Mouse (Mus musculus) kidney, embryonic 15.5 days (tissue): Measurements from ENCODE around the gene Dennd1b. TPM values are rescaled to one million over a fixed set of nuclear protein-coding genes. Genes with fewer than 3 reads are reported as not detected.

Experiments
- ATAC-seq: fragments of 200-750 bp; cut with Nextera tagmentation; replicated peaks from 2 replicates; pipeline ENCODE4 v1.8.0; 2017; ENCODE audit warnings: moderate TSS enrichment; ENCODE audit not compliant: low FRiP score
- H3K27ac ChIP-seq: fragments of 300-500 bp; sonication (generic); 2 replicates; pipeline ENCODE4 v1.5.1; 2015; ENCODE audit warnings: mild to moderate bottlenecking, inconsistent platforms
- H3K27me3 ChIP-seq: fragments of 300-500 bp; sonication (generic); 2 replicates; pipeline ENCODE4 v1.6.1; 2015; ENCODE audit warnings: inconsistent platforms
- H3K36me3 ChIP-seq: fragments of 300-500 bp; sonication (generic); 2 replicates; pipeline ENCODE4 v1.6.1; 2015; ENCODE audit warnings: inconsistent platforms
- H3K4me1 ChIP-seq: fragments of 300-500 bp; sonication (generic); 2 replicates; pipeline ENCODE4 v1.6.1; 2015; ENCODE audit warnings: inconsistent platforms
- H3K4me2 ChIP-seq: fragments of 300-500 bp; sonication (generic); 2 replicates; pipeline ENCODE4 v1.6.1; 2015; ENCODE audit warnings: moderate library complexity, mild to moderate bottlenecking, inconsistent platforms
- H3K4me3 ChIP-seq: fragments of 300-500 bp; sonication (generic); replicated peaks from 2 replicates; pipeline ENCODE4 v1.5.1; 2015; ENCODE audit warnings: mild to moderate bottlenecking, inconsistent platforms
- H3K9ac ChIP-seq: fragments of 300-500 bp; sonication (generic); 2 replicates; pipeline ENCODE4 v1.6.1; 2015; ENCODE audit warnings: mild to moderate bottlenecking, inconsistent platforms
- H3K9me3 ChIP-seq: fragments of 300-500 bp; sonication (generic); replicated peaks from 2 replicates; pipeline ENCODE4 v1.6.1; 2016; ENCODE audit warnings: inconsistent platforms
- WGBS: fragments of 180-500 bp; shearing (Covaris S2); methylation state at CpG from one replicate; pipeline ENCODE4 v1.1.7; 2015; ENCODE audit warnings: mixed read lengths; 5-methylcytosine and 5-hydroxymethylcytosine counted together
- polyA plus RNA-seq: library from polyadenylated mRNA; unstranded; fragments of >200 nt; fragmentation: Nextera tagmentation; extraction: Ambion mirVana; gene quantifications from 2 replicates; pipeline ENCODE4 v1.2.1, GENCODE M21; 2015

Gene Dennd1b
- polyA plus RNA-seq, 1 experiment from 2014 or later, result 8.2 TPM

DNA sequence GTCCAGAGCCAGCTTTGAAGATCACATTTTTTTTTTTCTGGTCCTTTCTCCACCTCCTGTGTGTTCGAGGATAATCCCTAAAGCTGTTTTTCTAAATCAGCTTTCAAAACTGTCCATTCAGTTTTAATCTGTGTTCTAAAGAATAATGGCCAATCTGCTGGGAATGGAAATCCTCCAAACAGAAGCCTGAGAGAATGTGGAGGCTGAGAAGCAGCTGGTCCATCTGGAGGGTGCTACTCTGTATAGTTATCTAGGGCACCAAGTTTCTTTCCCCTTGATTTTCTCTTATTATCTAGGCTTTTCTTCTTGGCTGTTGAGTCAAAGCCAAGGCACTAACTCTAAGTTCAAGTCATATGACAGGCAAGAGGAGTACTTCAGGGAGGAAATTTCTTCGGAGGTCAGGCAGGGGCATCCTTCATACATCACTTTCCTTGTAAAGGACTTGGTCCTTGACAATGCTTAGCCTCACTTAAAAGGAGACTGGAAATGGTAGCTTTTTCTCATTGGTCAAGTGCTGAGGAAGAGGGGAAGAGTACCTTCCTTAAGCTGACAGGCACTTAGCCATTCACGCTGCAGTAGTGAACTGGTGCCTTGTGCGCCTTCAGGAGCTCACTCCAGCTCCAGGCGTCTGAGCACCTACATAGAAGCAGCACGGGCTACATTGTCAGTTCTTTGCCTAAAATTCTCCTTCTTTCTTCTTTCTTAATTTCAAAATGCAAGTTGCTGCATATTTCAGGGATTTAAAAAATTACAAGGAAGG is 32.6 kb downstream of the Dennd1b start:
- Histone ChIP-seq H3K36me3 (no peaks in the 10 kb centered on the region), H3K4me1 (0 out of 2 replicates have a peak, but pooled peaks cover 3% of the 10 kb centered on the region), H3K4me3 (no peak overlapping the region), H3K4me2 (no peak overlapping the region), H3K27ac (no peak overlapping the region), H3K9me3 (no peaks in the 10 kb centered on the region), H3K9ac (no peak overlapping the region), H3K27me3 (no peaks in the 10 kb centered on the region)
- 82% methylated on average over 6 of the region's 6 CpGs for WGBS
- no peak for ATAC-seq

DNA sequence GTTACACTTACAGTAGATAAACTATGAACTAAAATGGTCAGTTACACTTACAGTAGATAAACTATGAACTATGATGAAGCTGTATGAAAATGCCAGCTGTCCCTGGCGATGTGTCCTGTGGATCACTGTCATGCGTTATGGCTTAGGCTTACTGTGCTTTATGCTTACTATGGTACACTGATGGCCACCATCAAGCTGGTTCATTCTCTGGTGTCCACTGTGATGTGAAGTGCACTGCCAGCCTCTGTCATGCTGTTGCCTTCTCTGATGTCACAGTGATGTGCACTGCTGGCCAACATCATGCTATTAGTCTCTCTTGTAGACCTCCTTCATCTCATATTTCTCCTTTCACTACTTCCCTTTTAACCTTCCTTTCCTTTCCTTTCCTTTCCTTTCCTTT is 33.4 kb downstream of the Dennd1b start:
- WGBS, result 98% methylated on average over 2 of the region's 2 CpGs
- no peaks in the 10 kb centered on the region for H3K27me3 ChIP-seq
- no peak for ATAC-seq

GRCm38 (mm10) chr1:139000675-139001379 is 37.6 kb downstream of the Dennd1b start:
- no peaks in the 10 kb centered on the region for H3K27me3 ChIP-seq
- H3K27ac ChIP-seq, result no peak overlapping the region
- ATAC-seq, result no peak
- H3K36me3 ChIP-seq, result no peaks in the 10 kb centered on the region
- WGBS, result 58% methylated on average over 9 of the region's 9 CpGs
- no peak overlapping the region for H3K4me2 ChIP-seq
- no peaks in the 10 kb centered on the region for H3K9me3 ChIP-seq
- no peak overlapping the region for H3K9ac ChIP-seq
- no peak overlapping the region for H3K4me3 ChIP-seq
- no peaks in the 10 kb centered on the region for H3K4me1 ChIP-seq

More for the DNA sequence above, 33.4 kb downstream of the Dennd1b start:
- H3K4me1 ChIP-seq, result 0 out of 2 replicates have a peak, but pooled peaks cover 3% of the 10 kb centered on the region
- no peak overlapping the region for H3K4me2 ChIP-seq
- H3K9ac ChIP-seq, result no peak overlapping the region
- H3K9me3 ChIP-seq, result no peaks in the 10 kb centered on the region
- no peak overlapping the region for H3K27ac ChIP-seq
- no peaks in the 10 kb centered on the region for H3K36me3 ChIP-seq
- no peak overlapping the region for H3K4me3 ChIP-seq

DNA sequence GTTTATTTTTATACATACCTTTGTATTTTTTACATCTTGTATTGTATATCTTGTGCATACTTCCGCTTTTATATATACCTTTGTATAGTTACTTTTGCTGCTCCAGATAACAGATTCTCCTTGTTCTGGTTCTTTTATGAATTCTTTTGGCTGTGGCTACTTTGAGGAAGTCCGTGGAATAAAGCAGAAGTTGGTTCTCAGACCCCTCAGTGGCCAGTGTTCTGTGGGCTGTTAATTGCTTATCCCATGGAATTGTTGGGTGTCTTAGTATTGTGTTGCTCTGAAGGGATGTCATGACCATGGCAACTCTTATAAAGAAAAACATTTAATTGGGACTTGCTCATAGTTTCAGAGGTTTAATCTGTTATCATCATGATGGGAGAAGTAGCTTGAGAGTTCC is 40.3 kb downstream of the Dennd1b start:
- H3K9me3 ChIP-seq, result no peaks in the 10 kb centered on the region
- 90% methylated on average over 2 of the region's 2 CpGs for WGBS

GRCm38 (mm10) chr1:139006000-139006399 is 42.8 kb downstream of the Dennd1b start:
- WGBS, result 80% methylated on average over 1 of the region's 1 CpGs
- ATAC-seq, result no peak

More for the DNA sequence above, 40.3 kb downstream of the Dennd1b start:
- no peak overlapping the region for H3K9ac ChIP-seq
- no peaks in the 10 kb centered on the region for H3K27me3 ChIP-seq
- H3K36me3 ChIP-seq, result no peaks in the 10 kb centered on the region
- no peak overlapping the region for H3K27ac ChIP-seq
- no peak for ATAC-seq
- H3K4me1 ChIP-seq, result no peaks in the 10 kb centered on the region
- H3K4me2 ChIP-seq, result no peak overlapping the region
- H3K4me3 ChIP-seq, result no peak overlapping the region

GRCm38 (mm10) chr1:139007475-139007874 is 44.2 kb downstream of the Dennd1b start:
- H3K9ac ChIP-seq, result no peak overlapping the region
- H3K9me3 ChIP-seq, result no peaks in the 10 kb centered on the region
- no peaks in the 10 kb centered on the region for H3K4me1 ChIP-seq
- H3K4me2 ChIP-seq, result no peak overlapping the region
- 87% methylated on average over 3 of the region's 3 CpGs for WGBS
- H3K4me3 ChIP-seq, result no peak overlapping the region
- ATAC-seq, result no peak
- no peaks in the 10 kb centered on the region for H3K36me3 ChIP-seq
- H3K27ac ChIP-seq, result no peak overlapping the region
- no peaks in the 10 kb centered on the region for H3K27me3 ChIP-seq

More at GRCm38 (mm10) chr1:139006000-139006399, 42.8 kb downstream of the Dennd1b start:
- no peaks in the 10 kb centered on the region for H3K4me1 ChIP-seq
- no peak overlapping the region for H3K27ac ChIP-seq
- no peaks in the 10 kb centered on the region for H3K36me3 ChIP-seq
- H3K27me3 ChIP-seq, result no peaks in the 10 kb centered on the region
- H3K9ac ChIP-seq, result no peak overlapping the region
- H3K9me3 ChIP-seq, result no peaks in the 10 kb centered on the region
- H3K4me2 ChIP-seq, result no peak overlapping the region
- no peak overlapping the region for H3K4me3 ChIP-seq

- Histone ChIP-seq H3K9me3 (no peaks in the 10 kb centered on the region), H3K4me1 (no peaks in the 10 kb centered on the region), H3K4me2 (no peak overlapping the region), H3K9ac (no peak overlapping the region), H3K27me3 (no peaks in the 10 kb centered on the region), H3K4me3 (no peak overlapping the region), H3K36me3 (no peaks in the 10 kb centered on the region), H3K27ac (no peak overlapping the region)
- 88% methylated on average over 5 of the region's 5 CpGs for WGBS
- ATAC-seq, result no peak
These were observed 52.0 kb downstream of the Dennd1b start for GRCm38 (mm10) chr1:139015118-139015788.

DNA sequence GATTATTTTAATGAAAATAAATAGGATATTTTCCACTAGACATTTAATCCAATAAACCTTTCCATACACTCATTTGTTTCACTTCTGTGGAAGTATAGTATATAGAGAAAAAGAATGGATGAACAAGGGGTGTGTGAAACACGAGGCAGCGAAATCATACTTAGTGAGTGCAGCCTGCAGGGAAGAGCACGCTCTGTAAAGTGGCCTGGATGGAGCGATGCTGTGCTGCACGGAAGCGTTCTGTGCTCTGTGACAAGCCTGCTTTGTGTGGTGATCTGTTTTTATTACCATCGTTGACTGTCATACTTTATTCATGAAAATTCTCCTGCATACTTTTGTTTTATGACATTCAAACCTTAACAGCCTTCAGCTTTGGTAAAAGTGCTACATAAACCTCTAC is 58.1 kb downstream of the Dennd1b start:
- no peak for ATAC-seq
- WGBS, result 67% methylated on average over 7 of the region's 7 CpGs

GRCm38 (mm10) chr1:139025882-139026645 is 62.8 kb downstream of the Dennd1b start:
- Histone ChIP-seq H3K9ac (no peak overlapping the region), H3K27ac (no peak overlapping the region), H3K27me3 (no peaks in the 10 kb centered on the region), H3K4me2 (no peak overlapping the region), H3K9me3 (no peaks in the 10 kb centered on the region), H3K4me1 (0 out of 2 replicates have a peak, but pooled peaks cover 3% of the 10 kb centered on the region), H3K36me3 (no peaks in the 10 kb centered on the region), H3K4me3 (no peak overlapping the region)
- no peak for ATAC-seq
- 76% methylated on average over 8 of the region's 8 CpGs for WGBS

More for the DNA sequence above, 58.1 kb downstream of the Dennd1b start:
- H3K4me3 ChIP-seq, result no peak overlapping the region
- H3K9me3 ChIP-seq, result no peaks in the 10 kb centered on the region
- no peak overlapping the region for H3K4me2 ChIP-seq
- H3K27me3 ChIP-seq, result no peaks in the 10 kb centered on the region
- H3K27ac ChIP-seq, result no peak overlapping the region
- no peaks in the 10 kb centered on the region for H3K36me3 ChIP-seq
- H3K9ac ChIP-seq, result no peak overlapping the region
- no peaks in the 10 kb centered on the region for H3K4me1 ChIP-seq

DNA sequence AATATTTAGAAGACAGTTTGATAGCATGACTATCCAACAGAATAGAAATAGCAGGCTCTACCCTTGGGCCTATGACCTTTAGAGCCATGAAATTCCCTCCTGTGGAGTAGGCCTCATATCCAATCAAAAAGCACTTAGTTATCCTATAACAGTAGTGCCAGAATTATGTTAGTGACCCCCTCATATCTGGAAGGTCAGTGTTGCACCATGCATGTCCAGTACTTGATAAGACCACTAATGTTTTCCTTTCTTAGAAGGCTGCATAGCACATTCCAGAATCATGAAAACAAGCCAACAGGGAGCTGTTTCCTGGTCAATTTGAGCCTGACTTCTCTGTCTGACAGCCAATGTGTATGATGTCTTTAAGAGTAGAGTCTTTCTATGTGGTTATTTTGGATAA is 66.3 kb downstream of the Dennd1b start:
- Histone ChIP-seq H3K27me3 (no peaks in the 10 kb centered on the region), H3K4me3 (no peak overlapping the region), H3K4me1 (0 out of 2 replicates have a peak, but pooled peaks cover 3% of the 10 kb centered on the region), H3K9ac (no peak overlapping the region), H3K36me3 (no peaks in the 10 kb centered on the region), H3K4me2 (no peak overlapping the region), H3K27ac (no peak overlapping the region), H3K9me3 (no peaks in the 10 kb centered on the region)
- no peak for ATAC-seq

DNA sequence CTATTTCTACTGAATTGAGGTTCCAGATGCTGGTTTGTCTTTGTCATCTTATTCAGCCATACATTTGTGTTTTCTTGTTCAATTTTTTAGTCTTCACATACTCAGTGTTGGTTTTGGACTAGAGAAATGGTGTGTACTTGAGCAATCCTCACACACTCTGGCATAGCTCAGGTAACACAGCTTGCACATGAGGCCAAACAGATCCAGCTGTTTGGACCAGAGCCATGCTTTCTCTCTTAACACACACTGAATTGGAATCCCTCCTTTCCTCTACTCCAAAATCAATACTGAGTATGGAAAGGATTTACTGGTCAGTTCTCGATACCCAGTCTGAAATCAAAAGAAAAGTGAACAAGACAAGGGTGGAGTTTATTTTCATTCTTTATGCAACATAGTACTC is 69.2 kb downstream of the Dennd1b start:
- WGBS, result 88% methylated on average over 1 of the region's 1 CpGs
- no peak for ATAC-seq
- no peak overlapping the region for H3K4me3 ChIP-seq
- H3K27me3 ChIP-seq, result no peaks in the 10 kb centered on the region
- H3K9me3 ChIP-seq, result no peaks in the 10 kb centered on the region
- H3K9ac ChIP-seq, result no peak overlapping the region
- no peaks in the 10 kb centered on the region for H3K36me3 ChIP-seq
- no peak overlapping the region for H3K27ac ChIP-seq
- 0 out of 2 replicates have a peak, but pooled peaks cover 3% of the 10 kb centered on the region for H3K4me1 ChIP-seq
- no peak overlapping the region for H3K4me2 ChIP-seq
